Mouse (Mus musculus) liver, adult 2 months (tissue): ENCODE results near the gene Dusp12. TPM values are rescaled to one million over a fixed set of nuclear protein-coding genes. Genes with fewer than 3 reads are reported as not detected.
A peak's percentile ranks its signal among the peaks of the same experiment; 100 is the strongest.

ENCODE experiments used
- DNase-seq: peaks from one replicate; pipeline ENCODE4 v3.0.0-alpha.2; 2011; ENCODE audit warnings: low read depth, low spot score; ENCODE audit errors: extremely low read depth
- H3K27ac ChIP-seq: fragments of 200-500 bp; replicated peaks from 2 replicates; pipeline ENCODE4 v1.5.1; 2012; ENCODE audit warnings: low read depth, mild to moderate bottlenecking, control low read depth, inconsistent platforms, low read length; ENCODE audit not compliant: insufficient read depth
- H3K27me3 ChIP-seq: fragments of 200-500 bp; 2 replicates; pipeline ENCODE4 v1.6.1; 2012; ENCODE audit warnings: mild to moderate bottlenecking, moderate library complexity, low read length, inconsistent platforms; ENCODE audit not compliant: control insufficient read depth, insufficient read depth
- H3K36me3 ChIP-seq: fragments of 200-500 bp; 2 replicates; pipeline ENCODE4 v1.6.1; 2012; ENCODE audit warnings: low read length, inconsistent platforms; ENCODE audit not compliant: control insufficient read depth, insufficient read depth
- H3K4me1 ChIP-seq: fragments of 200-500 bp; 2 replicates; pipeline ENCODE4 v1.6.1; 2011; ENCODE audit warnings: low read length; ENCODE audit not compliant: control insufficient read depth, insufficient read depth
- H3K4me3 ChIP-seq: fragments of 200-500 bp; 2 replicates; pipeline ENCODE4 v1.5.1; 2011; ENCODE audit warnings: low read depth, mild to moderate bottlenecking, control low read depth, low read length, moderate library complexity; ENCODE audit not compliant: insufficient read depth
- H3K79me2 ChIP-seq: fragments of 200-500 bp; 2 replicates; pipeline ENCODE4 v1.6.1; 2012; ENCODE audit warnings: inconsistent platforms, mild to moderate bottlenecking, low read length, moderate library complexity; ENCODE audit not compliant: control insufficient read depth, insufficient read depth
- H3K9ac ChIP-seq: fragments of 200-500 bp; 2 replicates; pipeline ENCODE4 v1.6.1; 2012; ENCODE audit warnings: low read depth, mild to moderate bottlenecking, control low read depth, inconsistent platforms, low read length
- CTCF ChIP-seq: fragments of 200-500 bp; IDR thresholded peaks from 2 replicates; pipeline ENCODE4 v1.5.1; 2011; ENCODE audit warnings: low read depth, low read length, control low read depth
- POLR2A ChIP-seq: fragments of 200-500 bp; IDR thresholded peaks from 2 replicates; pipeline ENCODE4 v1.6.1; 2011; ENCODE audit warnings: low read length, control low read depth; ENCODE audit not compliant: insufficient read depth; ENCODE audit errors: extremely low read depth
- WGBS: fragments of 180-500 bp; shearing (Covaris S2); methylation state at CpG from one replicate; pipeline ENCODE4 v1.1.7; 2018; 5-methylcytosine and 5-hydroxymethylcytosine counted together
- polyA plus RNA-seq: library from polyadenylated mRNA; depleted of rRNA; stranded (reverse); fragments of >200 nt; gene quantifications from 2 replicates; pipeline ENCODE4 v1.2.3, GENCODE M21; 2012
- total RNA-seq: library from RNA; depleted of rRNA; stranded (reverse); fragments of >200 nt; gene quantifications from 2 replicates; pipeline ENCODE4 v1.2.3, GENCODE M21; 2014

Dusp12 gene
- total and polyA plus RNA-seq, 2 experiments, result 17.2 to 36.2 TPM

DNA sequence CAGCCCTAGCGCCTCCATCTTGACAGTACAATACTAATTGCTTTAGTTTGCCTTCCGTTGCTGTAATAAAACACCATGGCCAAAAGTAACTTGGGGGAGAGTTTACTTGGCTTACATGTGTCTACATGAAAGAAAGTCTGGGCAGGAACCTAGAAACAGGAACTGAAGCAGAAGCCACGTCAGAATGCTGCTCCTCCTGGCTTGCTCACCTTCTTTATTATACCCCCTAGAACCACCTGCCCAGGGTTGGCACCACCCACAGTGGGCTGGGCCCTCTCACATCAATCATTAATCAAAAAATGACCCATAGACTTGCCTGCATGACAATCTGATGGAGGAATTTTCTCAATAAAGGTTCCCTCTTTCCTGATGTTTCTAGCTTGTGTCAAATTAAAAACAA, 20.6 kb downstream of the Dusp12 start:
- peak; percentile 23 for DNase-seq
- H3K79me2 ChIP-seq, result peaks cover 26% of the 10 kb centered on the region; the same call in 1 of the 2 replicates
- 63% methylated on average over 3 of the region's 3 CpGs for WGBS
- H3K27me3 ChIP-seq, result no peaks in the 10 kb centered on the region
- no peak overlapping the region for H3K27ac ChIP-seq
- H3K36me3 ChIP-seq, result no peaks in the 10 kb centered on the region
- H3K4me1 ChIP-seq, result peaks cover 24% of the 10 kb centered on the region
- no peak for TF ChIP-seq CTCF
- TF ChIP-seq POLR2A, result no peak
- no peak overlapping the region for H3K4me3 ChIP-seq
- H3K9ac ChIP-seq, result no peak overlapping the region

DNA sequence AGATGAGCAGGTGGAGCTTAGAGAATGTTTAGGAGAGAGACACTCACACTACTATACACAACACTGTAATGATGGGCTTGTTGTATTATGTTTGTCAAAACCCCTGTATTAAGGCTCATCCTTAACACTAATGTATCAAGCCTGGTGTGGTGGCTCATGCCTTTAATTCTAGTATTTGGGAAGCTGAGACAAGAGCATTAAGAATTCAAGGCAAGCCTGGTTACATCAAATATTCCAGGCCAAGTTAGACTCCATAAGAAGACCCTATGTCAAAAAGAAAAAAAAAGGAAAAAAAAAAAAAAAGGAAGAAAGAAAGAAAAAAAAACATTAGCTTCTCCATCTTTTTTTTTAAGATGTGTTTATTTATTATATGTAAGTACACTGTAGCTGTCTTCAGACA, 21.1 kb downstream of the Dusp12 start:
- no peak overlapping the region for H3K4me3 ChIP-seq
- no peak overlapping the region for H3K9ac ChIP-seq

DNA sequence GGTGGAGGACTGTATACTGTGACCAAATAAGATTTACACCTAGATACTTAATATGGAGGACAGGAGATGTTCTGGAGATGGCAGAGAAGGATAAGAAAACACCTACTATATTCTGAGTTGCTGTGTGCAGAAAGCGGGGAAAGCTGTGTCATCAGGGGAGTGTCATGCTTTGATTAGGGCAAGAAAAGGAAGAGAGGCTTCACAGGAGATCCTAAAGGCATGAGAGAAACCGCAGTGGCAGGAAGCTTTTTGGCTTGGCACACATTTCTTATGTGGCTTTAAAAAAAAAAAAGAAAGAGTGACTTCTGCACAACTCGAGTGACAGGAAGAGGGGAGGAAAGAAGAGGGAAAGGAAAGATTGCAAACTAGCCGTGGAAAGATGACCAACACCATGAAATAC, 22.3 kb downstream of the Dusp12 start:
- DNase-seq, result no peak
- Histone ChIP-seq H3K4me1 (peaks cover 24% of the 10 kb centered on the region), H3K27me3 (no peaks in the 10 kb centered on the region), H3K27ac (peak overlapping the region; percentile 19; the same call in 1 of the 2 replicates), H3K79me2 (peaks cover 29% of the 10 kb centered on the region; the same call in 1 of the 2 replicates), H3K4me3 (no peak overlapping the region), H3K9ac (no peak overlapping the region), H3K36me3 (no peaks in the 10 kb centered on the region)
- 18% methylated on average over 4 of the region's 4 CpGs for WGBS
- TF ChIP-seq CTCF (no peak), POLR2A (no peak)

More for the DNA sequence above, 21.1 kb downstream of the Dusp12 start:
- Histone ChIP-seq H3K27me3 (no peaks in the 10 kb centered on the region), H3K79me2 (peaks cover 29% of the 10 kb centered on the region; the same call in 1 of the 2 replicates), H3K36me3 (no peaks in the 10 kb centered on the region), H3K27ac (no peak overlapping the region), H3K4me1 (peaks cover 24% of the 10 kb centered on the region)
- DNase-seq, result no peak
- no peak for TF ChIP-seq CTCF
- no peak for TF ChIP-seq POLR2A

DNA sequence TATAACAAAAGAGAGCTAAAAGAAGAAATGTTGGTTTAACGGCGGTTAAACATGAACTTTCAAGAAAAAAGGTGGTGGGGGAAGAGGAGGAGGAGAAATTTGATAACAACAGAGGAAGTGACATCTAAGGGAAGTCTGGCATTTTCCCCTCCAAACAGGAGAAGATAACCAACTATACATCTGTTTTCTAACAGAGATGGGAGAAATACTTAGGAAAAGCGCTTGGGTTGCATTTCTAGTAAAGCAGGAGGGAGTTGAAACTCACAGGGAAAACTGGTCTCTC, 23.0 kb downstream of the Dusp12 start:
- WGBS, result 9% methylated on average over 3 of the region's 3 CpGs
- Histone ChIP-seq H3K4me1 (peaks cover 24% of the 10 kb centered on the region), H3K27me3 (no peaks in the 10 kb centered on the region), H3K27ac (peak overlapping the region; percentile 8; the same call in 1 of the 2 replicates), H3K36me3 (no peaks in the 10 kb centered on the region), H3K79me2 (peaks cover 31% of the 10 kb centered on the region; the same call in 1 of the 2 replicates), H3K9ac (no peak overlapping the region), H3K4me3 (no peak overlapping the region)
- no peak for DNase-seq
- TF ChIP-seq CTCF (no peak), POLR2A (no peak)

DNA sequence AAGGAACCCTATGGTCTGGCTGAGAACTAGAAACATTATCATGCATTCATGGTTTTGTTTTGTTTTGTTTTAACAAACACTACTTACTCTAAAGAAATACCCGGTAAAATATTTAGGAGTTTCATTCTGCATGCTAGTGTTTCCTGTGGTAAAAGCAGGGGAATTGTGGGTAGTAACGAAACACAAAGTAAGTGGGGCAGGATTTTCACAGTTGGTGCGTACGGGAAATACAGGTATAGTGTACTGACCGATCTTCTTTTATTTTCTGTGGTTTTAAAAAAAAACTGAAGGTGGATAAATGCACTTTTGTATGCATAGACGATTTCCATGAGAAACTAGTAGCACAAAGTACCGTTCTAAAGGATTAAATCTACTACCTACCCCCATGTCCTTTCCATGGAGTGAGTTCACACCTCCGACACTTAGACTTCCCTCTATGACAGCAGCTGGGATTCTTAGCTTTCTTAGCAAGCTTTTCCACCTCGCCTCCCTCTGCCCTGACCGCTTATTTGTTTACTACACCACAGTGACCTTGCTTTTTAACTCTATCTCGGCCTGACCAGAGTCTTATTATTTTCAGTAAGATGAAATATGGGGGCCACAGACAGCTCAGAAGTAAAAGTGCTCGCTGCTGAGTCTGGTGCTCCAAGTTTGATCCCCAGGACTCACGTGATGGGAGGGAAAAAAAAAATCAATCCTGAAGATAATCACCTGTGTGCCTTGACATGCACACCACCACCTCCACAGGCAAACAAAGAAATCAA, 23.5 kb downstream of the Dusp12 start:
- H3K27me3 ChIP-seq, result no peaks in the 10 kb centered on the region
- peak overlapping the region; percentile 2; the same call in 1 of the 2 replicates for H3K27ac ChIP-seq
- TF ChIP-seq CTCF (no peak), POLR2A (no peak)
- peaks cover 33% of the 10 kb centered on the region; the same call in 1 of the 2 replicates for H3K79me2 ChIP-seq
- no peaks in the 10 kb centered on the region for H3K36me3 ChIP-seq
- H3K4me1 ChIP-seq, result peaks cover 24% of the 10 kb centered on the region
- no peak overlapping the region for H3K4me3 ChIP-seq
- no peak overlapping the region for H3K9ac ChIP-seq
- WGBS, result 31% methylated on average over 13 of the region's 13 CpGs
- DNase-seq, result peak; percentile 74

DNA sequence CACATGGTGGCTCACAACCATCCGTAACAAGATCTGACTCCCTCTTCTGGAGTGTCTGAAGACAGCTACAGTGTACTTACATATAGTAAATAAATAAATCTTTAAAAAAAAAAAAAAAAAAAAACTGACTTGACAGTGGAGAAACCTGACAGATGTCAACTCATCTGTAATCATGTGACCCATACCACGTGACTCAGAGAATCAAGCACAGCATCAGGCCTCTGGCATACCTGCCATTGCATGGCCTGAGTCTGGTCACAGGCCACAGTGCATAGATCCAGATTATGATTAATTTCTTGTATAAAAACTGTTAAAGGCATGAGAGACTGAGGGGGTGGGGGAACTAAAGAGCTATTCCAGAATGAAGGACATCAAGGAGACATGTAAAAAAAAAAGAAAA, 26.5 kb downstream of the Dusp12 start:
- TF ChIP-seq CTCF (no peak), POLR2A (no peak)
- H3K4me3 ChIP-seq, result no peak overlapping the region
- no peak for DNase-seq
- peaks cover 11% of the 10 kb centered on the region for H3K4me1 ChIP-seq
- no peaks in the 10 kb centered on the region for H3K27me3 ChIP-seq
- H3K79me2 ChIP-seq, result peaks cover 33% of the 10 kb centered on the region; the same call in 1 of the 2 replicates
- 77% methylated on average over 2 of the region's 2 CpGs for whole genome bisulfite sequencing
- H3K27ac ChIP-seq, result no peak overlapping the region
- peaks cover 5% of the 10 kb centered on the region; the same call in 1 of the 2 replicates for H3K36me3 ChIP-seq
- H3K9ac ChIP-seq, result no peak overlapping the region
